Mouse (Mus musculus) telencephalon, adult 2 months (tissue): ENCODE measurements at regions not wholly inside any gene's neighbourhood (a gene's known extent, or its start where the extent isn't known, plus 50 kb on each side); places are given as distances from the start of the nearest gene placed in this dataset.

ENCODE experiments used
- DNase-seq: peaks from one replicate; pipeline ENCODE4 v3.0.0-alpha.2; 2011; ENCODE audit warnings: low read depth, low spot score

- DNase-seq = no peak
These were observed 146.7 kb downstream of the Pax3 start for GRCm38 (mm10) chr1:78050231-78050630.

- peak; percentile 40 for DNase-seq
These were observed 164.6 kb downstream of the Pax3 start for GRCm38 (mm10) chr1:78032336-78032735.

- no peak for DNase-seq
These were observed 175.2 kb downstream of the Pax3 start for GRCm38 (mm10) chr1:78021766-78022165.

- DNase-seq = no peak
These were observed 175.9 kb downstream of the Pax3 start for GRCm38 (mm10) chr1:78021014-78021413.

- DNase-seq = peak; percentile 23
These were observed 178.9 kb downstream of the Pax3 start for GRCm38 (mm10) chr1:78017949-78018617.

GRCm38 (mm10) chr1:78016541-78017267 is 180.2 kb downstream of the Pax3 start:
- DNase-seq = no peak

GRCm38 (mm10) chr1:78015999-78016398 is 180.9 kb downstream of the Pax3 start:
- no peak for DNase-seq

GRCm38 (mm10) chr1:78013396-78013795 is 183.5 kb downstream of the Pax3 start:
- no peak for DNase-seq

GRCm38 (mm10) chr1:78008811-78009410 is 188.0 kb downstream of the Pax3 start:
- no peak for DNase-seq

GRCm38 (mm10) chr1:78004376-78004775 is 192.6 kb downstream of the Pax3 start:
- no peak for DNase-seq

- DNase-seq = no peak
These were observed 198.2 kb downstream of the Pax3 start for GRCm38 (mm10) chr1:77998727-77999126.

GRCm38 (mm10) chr1:77981528-77981927 is 215.4 kb downstream of the Pax3 start:
- no peak for DNase-seq

- DNase-seq = peak; percentile 32
These were observed 218.2 kb downstream of the Pax3 start for GRCm38 (mm10) chr1:77978696-77979095.

- DNase-seq = no peak
These were observed 221.0 kb downstream of the Pax3 start for GRCm38 (mm10) chr1:77975941-77976340.

GRCm38 (mm10) chr1:77972301-77972717 is 224.6 kb downstream of the Pax3 start:
- peak; percentile 15 for DNase-seq

- no peak for DNase-seq
These were observed 232.1 kb downstream of the Pax3 start for GRCm38 (mm10) chr1:77964656-77965335.

- DNase-seq = no peak
These were observed 237.6 kb downstream of the Pax3 start for GRCm38 (mm10) chr1:77959309-77959708.

- no peak for DNase-seq
These were observed 239.7 kb downstream of the Pax3 start for GRCm38 (mm10) chr1:77957156-77957767.

GRCm38 (mm10) chr1:77947894-77948293 is 249.0 kb downstream of the Pax3 start:
- DNase-seq = no peak

- DNase-seq = no peak
These were observed 252.6 kb downstream of the Pax3 start for GRCm38 (mm10) chr1:77944327-77944645.

- no peak for DNase-seq
These were observed 253.2 kb downstream of the Pax3 start for GRCm38 (mm10) chr1:77943633-77944326.
